Mouse (Mus musculus): ENCODE results near the gene Schip1.

Gene Schip1

DNA sequence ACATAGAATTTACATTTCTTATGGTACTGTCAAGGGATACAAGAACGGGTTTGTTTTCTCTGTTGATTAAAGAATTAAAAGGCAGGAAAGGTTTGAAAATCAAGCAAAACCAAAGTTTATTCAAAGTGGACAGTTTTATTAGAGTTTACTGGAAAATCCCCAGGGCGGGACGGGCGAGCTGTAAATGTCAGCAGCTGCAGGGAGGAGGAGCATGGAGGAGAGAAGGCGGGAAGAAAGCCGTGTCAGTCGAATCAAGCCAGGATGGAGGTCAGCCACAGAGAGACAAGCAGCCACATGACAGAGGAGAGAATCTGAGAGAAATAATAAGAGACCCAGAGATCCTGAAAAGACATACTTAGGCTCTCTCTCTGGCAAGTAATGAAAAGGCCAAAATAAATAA lies 314.6 kb downstream of the Schip1 start:
- DNase-seq (ENCODE audit: low read depth, low spot score), result no peak

DNA sequence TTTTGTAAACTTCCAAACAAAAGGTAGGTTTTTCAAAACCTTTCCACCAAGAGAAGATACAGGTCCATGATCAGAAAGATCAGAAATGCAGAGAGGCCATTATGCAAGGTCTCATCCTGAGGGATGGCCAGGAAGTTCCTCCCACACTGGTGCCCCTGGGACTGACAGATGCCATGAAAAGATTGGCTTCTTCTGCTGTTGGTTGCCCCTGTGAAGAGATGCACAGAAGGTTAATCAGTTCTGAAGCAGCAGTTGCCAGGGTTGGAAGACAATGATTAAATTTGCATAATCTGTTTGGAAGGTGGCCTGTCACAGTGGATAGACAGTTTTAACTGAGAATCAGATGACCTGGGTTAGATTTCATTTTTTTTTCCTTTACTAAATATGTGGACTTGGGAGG lies 319.1 kb downstream of the Schip1 start:
- DNase-seq (ENCODE audit: low read depth, low spot score), result no peak

DNA sequence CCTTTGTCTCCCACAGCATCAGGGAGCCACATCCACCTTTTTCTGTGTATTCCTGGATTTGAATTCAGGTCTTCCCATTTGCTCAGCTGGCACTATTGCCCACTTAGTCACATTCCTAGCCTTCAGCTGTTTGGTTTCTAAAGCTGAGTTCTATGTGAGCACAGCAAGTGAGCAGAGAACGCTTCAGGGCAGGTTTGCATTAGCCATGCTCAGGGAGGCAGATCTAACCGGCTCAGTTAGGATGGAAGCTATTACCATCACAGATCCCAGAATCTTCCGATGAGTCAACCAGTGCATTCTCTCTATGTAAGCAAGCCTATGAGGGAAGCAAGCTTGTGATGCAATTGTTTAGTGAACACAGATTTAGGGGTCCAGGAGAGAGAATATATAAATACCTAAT lies 320.9 kb downstream of the Schip1 start:
- DNase-seq (ENCODE audit: low read depth, low spot score), result no peak

- no peak for DNase-seq (ENCODE audit: low read depth, low spot score)
These were observed 323.4 kb downstream of the Schip1 start for GRCm38 (mm10) chr3:68388023-68388422.

- no peak for DNase-seq (ENCODE audit: low read depth, low spot score)
These were observed 329.0 kb downstream of the Schip1 start for GRCm38 (mm10) chr3:68393578-68393977.

DNA sequence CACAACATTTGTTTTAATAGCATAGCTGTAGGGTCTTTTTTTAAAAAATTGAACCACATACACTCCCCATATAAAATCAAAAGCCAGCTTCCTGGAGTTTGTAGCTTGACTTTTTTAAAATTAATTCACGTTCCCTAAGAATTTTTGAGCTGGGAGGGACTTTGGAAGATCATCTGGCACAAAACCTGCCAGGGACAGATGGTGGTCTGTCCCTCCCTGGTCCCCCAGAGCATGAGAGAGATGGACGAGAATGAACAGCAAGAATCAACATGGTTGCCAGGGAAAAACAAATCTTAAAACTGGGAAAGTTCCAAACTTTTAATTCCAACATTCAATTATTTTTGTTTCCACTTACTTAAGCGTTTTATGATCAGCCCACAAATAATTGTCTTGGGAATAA lies 334.1 kb downstream of the Schip1 start:
- DNase-seq (ENCODE audit: low read depth, low spot score), result no peak

- DNase-seq (ENCODE audit: low read depth, low spot score), result no peak
These were observed 335.5 kb downstream of the Schip1 start for GRCm38 (mm10) chr3:68400121-68400520.

GRCm38 (mm10) chr3:68403343-68403742 lies 338.7 kb downstream of the Schip1 start:
- no peak for DNase-seq (ENCODE audit: low read depth, low spot score)

DNA sequence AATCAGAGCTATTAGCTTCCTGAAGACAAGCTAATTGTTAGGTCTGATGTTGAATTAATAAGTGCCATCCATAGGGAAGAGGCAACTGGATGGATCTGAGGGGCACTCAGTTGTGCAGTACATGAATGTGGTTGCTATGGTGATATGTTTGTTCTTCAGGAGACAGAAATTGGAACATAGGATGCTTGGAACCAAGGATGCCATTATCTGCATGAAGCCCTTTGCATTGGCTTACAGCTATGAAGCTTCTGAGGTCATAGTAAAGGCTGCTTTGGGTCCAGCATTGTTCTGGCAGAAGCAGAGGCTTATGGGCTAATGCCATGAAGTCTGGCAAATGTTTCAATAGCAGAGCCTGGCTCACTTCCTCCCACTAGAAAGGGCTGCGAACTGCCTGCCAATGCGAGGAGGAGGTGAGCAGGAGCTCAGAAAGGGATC lies 339.2 kb downstream of the Schip1 start:
- no peak for DNase-seq (ENCODE audit: low read depth, low spot score)

- no peak for DNase-seq (ENCODE audit: low read depth, low spot score)
These were observed 341.1 kb downstream of the Schip1 start for GRCm38 (mm10) chr3:68405724-68406123.

DNA sequence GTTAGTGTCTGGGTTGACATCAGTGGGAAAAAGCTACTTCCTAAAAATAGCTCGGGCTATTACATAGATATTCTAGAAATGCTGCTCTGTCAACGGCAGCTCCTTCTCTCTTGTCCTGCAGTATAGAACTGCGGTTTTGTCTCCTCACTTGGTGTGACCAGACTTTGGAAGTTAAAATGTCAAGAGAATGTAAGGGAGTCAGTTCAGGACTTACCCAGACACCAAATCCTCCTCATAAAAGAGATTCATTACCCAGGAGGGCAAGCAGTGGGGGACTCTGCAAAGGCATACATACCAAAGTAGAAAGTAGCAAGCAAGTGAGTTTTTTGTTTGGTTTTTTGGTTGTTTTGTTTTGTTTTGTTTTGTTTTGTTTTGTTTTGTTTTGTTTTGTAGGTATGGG lies 347.7 kb downstream of the Schip1 start:
- no peak for DNase-seq (ENCODE audit: low read depth, low spot score)

- DNase-seq (ENCODE audit: low read depth, low spot score), result no peak
These were observed 355.2 kb downstream of the Schip1 start for GRCm38 (mm10) chr3:68419792-68420191.

- DNase-seq (ENCODE audit: low read depth, low spot score), result no peak
These were observed 356.3 kb downstream of the Schip1 start for GRCm38 (mm10) chr3:68420927-68421326.

DNA sequence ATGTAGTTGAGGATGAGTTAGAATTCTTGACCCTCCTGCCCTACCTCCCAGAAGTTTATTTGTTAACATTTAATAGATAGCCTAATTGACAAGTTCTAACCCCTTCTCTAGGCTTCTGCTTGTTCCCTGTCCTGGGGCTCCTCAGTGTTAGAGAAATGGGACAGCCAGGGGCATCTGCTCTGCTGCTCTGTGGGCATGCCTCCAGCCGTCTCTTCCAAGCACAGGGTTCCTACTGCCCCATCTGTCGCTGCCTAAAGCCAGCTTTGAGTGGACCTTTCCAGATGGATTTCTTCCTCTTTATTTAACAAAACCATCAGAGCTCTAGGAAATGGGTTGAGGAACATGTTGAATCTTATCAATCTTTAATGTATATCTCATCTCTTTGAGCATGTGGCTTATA lies 357.2 kb downstream of the Schip1 start:
- DNase-seq (ENCODE audit: low read depth, low spot score), result no peak

- no peak for DNase-seq (ENCODE audit: low read depth, low spot score)
These were observed 363.5 kb downstream of the Schip1 start for GRCm38 (mm10) chr3:68428081-68428480.

- no peak for DNase-seq (ENCODE audit: low read depth, low spot score)
These were observed 369.8 kb downstream of the Schip1 start for GRCm38 (mm10) chr3:68434435-68434834.

GRCm38 (mm10) chr3:68434897-68435296 lies 370.3 kb downstream of the Schip1 start:
- no peak for DNase-seq (ENCODE audit: low read depth, low spot score)

- no peak for DNase-seq (ENCODE audit: low read depth, low spot score)
These were observed 383.9 kb downstream of the Schip1 start for GRCm38 (mm10) chr3:68448480-68448879.

- no peak for DNase-seq (ENCODE audit: low read depth, low spot score)
These were observed 387.0 kb downstream of the Schip1 start for GRCm38 (mm10) chr3:68451634-68452033.

DNA sequence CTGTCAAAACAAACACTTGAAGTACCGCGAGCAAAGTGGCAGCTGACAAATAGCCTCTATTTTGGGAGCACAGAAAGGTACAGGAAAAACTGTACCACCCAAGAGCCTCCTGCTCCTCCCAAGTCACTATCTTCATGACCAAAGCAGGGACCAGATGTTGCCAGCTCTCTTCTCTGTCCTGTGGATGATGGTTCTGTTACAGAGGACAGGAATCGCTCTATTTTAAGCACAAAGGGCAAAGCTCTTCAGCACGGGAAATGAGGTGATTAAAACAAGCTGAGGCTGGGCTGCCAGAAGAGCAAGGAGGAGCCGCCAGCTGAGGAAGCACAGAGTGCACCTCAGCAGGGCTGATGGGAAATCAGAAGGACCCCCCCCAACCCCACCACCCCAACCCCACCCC lies 388.7 kb downstream of the Schip1 start:
- DNase-seq (ENCODE audit: low read depth, low spot score), result no peak

DNA sequence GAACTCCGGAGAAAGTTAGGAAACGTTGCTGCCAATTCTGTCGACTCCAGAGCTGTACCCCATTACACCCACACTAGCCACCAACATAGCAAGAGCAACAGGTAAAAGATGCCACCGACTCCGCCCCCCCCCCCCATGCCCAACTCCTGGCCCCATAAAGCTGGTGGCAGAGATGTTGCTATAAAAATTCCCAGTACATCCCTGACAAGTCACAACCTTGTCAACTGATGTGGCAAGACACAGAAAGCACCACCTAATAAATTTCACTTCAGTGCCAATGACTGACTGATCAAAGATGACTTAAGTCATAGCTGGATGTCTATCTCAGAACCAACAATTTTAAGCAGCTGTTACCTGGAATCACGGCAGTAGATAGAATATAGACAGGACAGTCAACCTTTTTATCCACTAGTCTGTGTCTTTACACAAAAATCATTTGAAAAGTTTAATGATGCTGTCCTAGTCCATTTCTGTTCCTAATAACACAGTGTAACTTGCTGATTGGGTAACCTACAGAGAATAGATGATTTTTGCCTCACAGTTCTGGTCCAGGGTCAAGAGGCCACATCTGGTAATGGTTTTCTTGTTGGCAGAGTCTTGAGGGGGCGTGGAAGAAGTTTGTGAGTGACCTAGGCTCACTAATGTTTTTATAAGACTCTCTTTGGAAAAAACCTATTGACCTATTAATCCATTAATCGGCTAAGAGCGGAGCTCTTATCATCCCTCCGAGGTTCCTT lies 389.3 kb downstream of the Schip1 start:
- DNase-seq (ENCODE audit: low read depth, low spot score), result peak; percentile 43

DNA sequence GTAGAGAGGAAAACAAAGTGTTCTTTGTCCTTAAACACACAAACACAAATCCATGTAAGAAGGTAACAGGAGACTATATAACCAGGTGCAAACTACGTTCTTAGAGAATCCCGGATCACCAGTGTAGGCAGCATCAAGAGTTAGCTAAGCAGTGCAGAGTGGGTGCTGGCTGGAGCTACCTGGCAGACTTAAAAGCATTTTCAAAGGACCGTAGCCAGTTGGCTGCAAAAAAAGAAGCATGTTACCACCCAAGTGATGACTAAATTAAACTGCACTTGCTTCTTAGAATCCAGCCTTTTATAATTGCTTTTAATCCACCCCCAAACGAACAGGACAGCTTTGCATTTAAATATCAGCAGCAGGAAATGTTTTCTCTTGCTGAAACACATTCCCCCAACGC lies 402.0 kb downstream of the Schip1 start:
- DNase-seq (ENCODE audit: low read depth, low spot score), result no peak

- DNase-seq (ENCODE audit: low read depth, low spot score), result peak; percentile 12
These were observed 403.5 kb downstream of the Schip1 start for GRCm38 (mm10) chr3:68467941-68468687.

Data from skeletal muscle tissue, adult 2 months (tissue).